Mouse (Mus musculus): ENCODE data around the gene Smpdl3b. TPM values are rescaled to one million over a fixed set of nuclear protein-coding genes. Genes with fewer than 3 reads are reported as not detected.
A peak's percentile ranks its signal among the peaks of the same experiment; 100 is the strongest.

The Smpdl3b gene
- total and polyA plus RNA-seq, 3 experiments, result 2.9 to 24.0 (median 3.6) TPM

- no peaks in the 10 kb centered on the region for H3K9me3 ChIP-seq (replicated peaks; ENCODE audit: low read length)
- H3K9ac ChIP-seq (ENCODE audit: insufficient read depth, low read depth), result peak overlapping the region; percentile 91
- peak overlapping the region; percentile 13 to 52 (median 43) for H3K4me3 ChIP-seq (replicated peaks in 1 of 3; ENCODE audit: low read depth in 2 of 3, low read length in 2 of 3, poor library complexity in 1 of 3)
- TF ChIP-seq GABPA (IDR thresholded peaks at IDR 0.05; ENCODE audit: insufficient replicate concordance, low read depth, low read length), result no peak
- no peak for TF ChIP-seq MAFK (IDR thresholded peaks at IDR 0.05; ENCODE audit: insufficient replicate concordance, low read length)
- no peak for TF ChIP-seq USF2 (conservative IDR thresholded peaks at IDR 0.05; ENCODE audit: low read depth, low read length)
- no peak; the same call in 1 of the 2 replicates for TF ChIP-seq JUN (IDR thresholded peaks at IDR 0.05; ENCODE audit: insufficient read depth, low read depth, low read length)
- 0 out of 2 replicates have a peak, but pooled peaks have one; percentile 44 for TF ChIP-seq MAZ (IDR thresholded peaks at IDR 0.05; ENCODE audit: low read depth, low read length)
- no peak for TF ChIP-seq PAX5 (IDR thresholded peaks at IDR 0.05; ENCODE audit: low read length)
- TF ChIP-seq MAX (IDR thresholded peaks at IDR 0.05; ENCODE audit: low read length), result 0 out of 2 replicates have a peak, but pooled peaks have one; percentile 33
- TF ChIP-seq MYC (IDR thresholded peaks at IDR 0.05; ENCODE audit: low read depth, low read length), result 0 out of 2 replicates have a peak, but pooled peaks have one; percentile 28
- peak; percentile 83 for TF ChIP-seq IRF4 (IDR thresholded peaks at IDR 0.05; ENCODE audit: low read depth, low read length)
- TF ChIP-seq ZMIZ1 (IDR thresholded peaks at IDR 0.05; ENCODE audit: low read depth, low read length), result no peak
- TF ChIP-seq TBP (conservative IDR thresholded peaks at IDR 0.05; ENCODE audit: low read depth, low read length), result no peak
- TF ChIP-seq ZKSCAN1 (IDR thresholded peaks at IDR 0.05; ENCODE audit: borderline replicate concordance, low read depth, low read length), result no peak
- TF ChIP-seq TCF12 (IDR thresholded peaks at IDR 0.05; ENCODE audit: low read depth, low read length), result peak; percentile 95
- no peak for TF ChIP-seq USF1 (IDR thresholded peaks at IDR 0.05; ENCODE audit: low read depth, low read length)
- peak; percentile 80 for TF ChIP-seq ZNF384 (IDR thresholded peaks at IDR 0.05; ENCODE audit: low read depth, low read length)
- TF ChIP-seq KAT2A (IDR thresholded peaks at IDR 0.05; ENCODE audit: insufficient replicate concordance, low read length), result no peak
- no peak for TF ChIP-seq JUND (conservative IDR thresholded peaks at IDR 0.05; ENCODE audit: low read depth, low read length)
- peak; percentile 46; the same call in 1 of the 2 replicates for TF ChIP-seq HCFC1 (IDR thresholded peaks at IDR 0.05; ENCODE audit: low read depth, low read length)
- no peak; the same call in 1 of the 2 replicates for TF ChIP-seq UBTF (IDR thresholded peaks at IDR 0.05; ENCODE audit: low read depth, low read length)
- peak; percentile 76 for TF ChIP-seq EP300 (IDR thresholded peaks at IDR 0.05; ENCODE audit: low read length)
- no peak for TF ChIP-seq RAD21 (IDR thresholded peaks at IDR 0.05; ENCODE audit: low read depth, low read length)
- no peak for TF ChIP-seq E2F4 (IDR thresholded peaks at IDR 0.05; ENCODE audit: insufficient replicate concordance, low read depth, low read length)
- TF ChIP-seq POLR2AphosphoS2 (IDR thresholded peaks at IDR 0.05; ENCODE audit: low read depth, low read length), result no peak
- TF ChIP-seq CHD1 (IDR thresholded peaks at IDR 0.05; ENCODE audit: low read depth, low read length), result no peak
- TF ChIP-seq CHD2 (IDR thresholded peaks at IDR 0.05; ENCODE audit: low read length), result peak; percentile 51; the same call in 1 of the 2 replicates
- TF ChIP-seq ZC3H11A (IDR thresholded peaks at IDR 0.05; ENCODE audit: low read depth, low read length), result no peak
- TF ChIP-seq SIN3A (IDR thresholded peaks at IDR 0.05; ENCODE audit: low read length), result peak; percentile 5; the same call in 1 of the 2 replicates
- TF ChIP-seq SMC3 (IDR thresholded peaks at IDR 0.05; ENCODE audit: low read depth, low read length), result no peak
- TF ChIP-seq MEF2A (IDR thresholded peaks at IDR 0.05; ENCODE audit: borderline replicate concordance, low read depth, low read length), result peak; percentile 78; the same call in 1 of the 2 replicates
- peak; percentile 61 for TF ChIP-seq NELFE (IDR thresholded peaks at IDR 0.05; ENCODE audit: low read depth, low read length)
- TF ChIP-seq ETS1 (conservative IDR thresholded peaks at IDR 0.05; ENCODE audit: low read depth, low read length), result peak; percentile 76
- peak; percentile 76 for TF ChIP-seq ELF1 (IDR thresholded peaks at IDR 0.05; ENCODE audit: low read depth, low read length)
- TF ChIP-seq BHLHE40 (IDR thresholded peaks at IDR 0.05; ENCODE audit: low read depth, low read length), result peak; percentile 50; the same call in 1 of the 2 replicates
- peak; percentile 70; the same call in 1 of the 2 replicates for TF ChIP-seq POLR2A (IDR thresholded peaks at IDR 0.05; ENCODE audit: low read depth, low read length)
- no peak for TF ChIP-seq MXI1 (IDR thresholded peaks at IDR 0.05; ENCODE audit: low read depth, low read length)
- TF ChIP-seq NRF1 (IDR thresholded peaks at IDR 0.05; ENCODE audit: low read depth, low read length), result no peak
- no peak for TF ChIP-seq RCOR1 (conservative IDR thresholded peaks at IDR 0.05; ENCODE audit: low read depth, low read length)
- TF ChIP-seq CTCF (conservative IDR thresholded peaks at IDR 0.05 in 1 of 2, IDR thresholded peaks at IDR 0.05 in 1 of 2; ENCODE audit: low read depth in 2 of 2, low read length in 2 of 2), result no peak
- peaks cover 10 to 61% of the 10 kb centered on the region in 2 experiments for H3K4me1 ChIP-seq (ENCODE audit: control insufficient read depth in 1 of 2, insufficient read depth in 2 of 2)
- H3K4me2 ChIP-seq (ENCODE audit: insufficient read depth, low read depth, poor library complexity, severe bottlenecking), result peak overlapping the region; percentile 90
- peak; percentile 80 for DNase-seq (ENCODE audit: extremely low read depth)
- no peaks in the 10 kb centered on the region for H3K36me3 ChIP-seq (replicated peaks in 1 of 2; ENCODE audit: control insufficient read depth in 1 of 2, insufficient read depth in 1 of 2, low read length in 1 of 2)
- H3K79me2 ChIP-seq (replicated peaks; ENCODE audit: control insufficient read depth, extremely low read depth, insufficient read depth, poor library complexity, severe bottlenecking), result no peaks in the 10 kb centered on the region
- H3K27me3 ChIP-seq (replicated peaks), result no peaks in the 10 kb centered on the region
- H3K27ac ChIP-seq (ENCODE audit: insufficient read depth, low read depth), result peak overlapping the region; percentile 98
- dilution Hi-C loops (cut with MboI; ENCODE audit: extremely low pct_ligation_motif_present, extremely low pct_unique_long_range_greater_than_20kb, low sequenced_read_pairs), result no loop called here
- in situ Hi-C loops (cut with MboI; ENCODE audit: low pct_ligation_motif_present, low pct_unique_long_range_greater_than_20kb, low sequenced_read_pairs), result no loop called here
Measured at GRCm38 (mm10) chr4:132802171-132802637, 45.2 kb upstream of the Smpdl3b start.

All from CH12.LX (cell line).